Mouse (Mus musculus): ENCODE data around the gene Rnf144b. TPM values are rescaled to one million over a fixed set of nuclear protein-coding genes. Genes with fewer than 3 reads are reported as not detected.

Gene Rnf144b
- polyA plus RNA-seq, 1 experiment from 2014 or later: 1.1 TPM

DNA sequence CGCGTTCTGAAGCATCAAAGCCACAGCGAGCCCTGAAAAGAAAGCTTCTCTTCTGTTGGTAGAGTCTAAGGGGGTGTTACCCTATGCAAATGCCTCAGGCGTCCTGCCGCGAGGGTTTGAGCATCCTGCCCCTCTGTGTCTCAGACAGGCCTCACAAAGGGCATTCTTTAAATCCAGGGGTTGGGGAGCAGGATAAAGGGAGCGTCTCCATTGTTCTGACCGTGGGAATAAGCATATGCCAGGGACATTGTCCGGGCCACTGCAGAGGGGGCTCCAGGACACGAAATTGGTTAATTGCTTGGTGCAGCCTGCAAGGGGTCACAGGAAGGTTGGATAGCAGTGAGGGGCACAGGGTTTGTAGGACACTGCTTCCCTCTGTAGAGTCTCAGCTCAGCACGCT, 151.0 kb downstream of the Rnf144b start:
- ATAC-seq: peak; percentile 42; the same call in 1 of the 2 replicates
- no peaks in the 10 kb centered on the region for H3K27me3 ChIP-seq (replicated peaks; ENCODE audit: control insufficient read depth, insufficient read depth, low read length)
- peak overlapping the region; percentile 42 for H3K4me2 ChIP-seq (ENCODE audit: low read length)
- no peak overlapping the region for H3K27ac ChIP-seq (ENCODE audit: low read depth, low read length)
- no peaks in the 10 kb centered on the region for H3K36me3 ChIP-seq (ENCODE audit: control insufficient read depth, insufficient read depth, low read length)
- WGBS: 4% methylated on average over 11 of the region's 11 CpGs
- no peak overlapping the region for H3K9ac ChIP-seq (ENCODE audit: low read depth, low read length)
- no peak overlapping the region for H3K4me3 ChIP-seq (ENCODE audit: low read length)
- peaks cover 7% of the 10 kb centered on the region for H3K4me1 ChIP-seq (ENCODE audit: control insufficient read depth, insufficient read depth, low read depth, low read length)
- no peaks in the 10 kb centered on the region for H3K9me3 ChIP-seq (ENCODE audit: control insufficient read depth, low read length)

DNA sequence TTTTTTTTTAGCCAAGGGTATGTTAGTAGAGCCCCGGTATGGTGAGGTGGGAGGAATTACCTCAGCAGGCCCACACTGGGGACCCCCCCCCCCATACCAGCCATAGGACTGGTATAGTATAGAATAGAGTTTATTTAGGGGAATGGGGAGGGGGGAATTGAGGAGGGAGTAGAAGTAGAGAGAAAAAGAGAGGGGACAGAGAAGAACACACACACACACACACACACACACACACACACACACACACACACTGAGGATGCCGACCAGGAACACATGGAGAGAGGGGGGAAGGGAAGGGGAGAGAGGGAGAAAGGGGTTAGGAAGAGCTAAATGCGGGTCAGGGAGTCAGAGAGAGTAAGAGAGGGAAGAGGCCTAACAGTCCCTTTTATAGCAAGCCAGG, 151.7 kb downstream of the Rnf144b start:
- Histone ChIP-seq H3K4me1 (ENCODE audit: control insufficient read depth, insufficient read depth, low read depth, low read length) (peaks cover 7% of the 10 kb centered on the region), H3K27ac (ENCODE audit: low read depth, low read length) (no peak overlapping the region), H3K4me2 (ENCODE audit: low read length) (no peak overlapping the region), H3K4me3 (ENCODE audit: low read length) (no peak overlapping the region), H3K9ac (ENCODE audit: low read depth, low read length) (no peak overlapping the region), H3K27me3 (replicated peaks; ENCODE audit: control insufficient read depth, insufficient read depth, low read length) (no peaks in the 10 kb centered on the region), H3K9me3 (ENCODE audit: control insufficient read depth, low read length) (no peaks in the 10 kb centered on the region), H3K36me3 (ENCODE audit: control insufficient read depth, insufficient read depth, low read length) (no peaks in the 10 kb centered on the region)
- no peak for ATAC-seq
- WGBS: 19% methylated on average over 3 of the region's 3 CpGs

DNA sequence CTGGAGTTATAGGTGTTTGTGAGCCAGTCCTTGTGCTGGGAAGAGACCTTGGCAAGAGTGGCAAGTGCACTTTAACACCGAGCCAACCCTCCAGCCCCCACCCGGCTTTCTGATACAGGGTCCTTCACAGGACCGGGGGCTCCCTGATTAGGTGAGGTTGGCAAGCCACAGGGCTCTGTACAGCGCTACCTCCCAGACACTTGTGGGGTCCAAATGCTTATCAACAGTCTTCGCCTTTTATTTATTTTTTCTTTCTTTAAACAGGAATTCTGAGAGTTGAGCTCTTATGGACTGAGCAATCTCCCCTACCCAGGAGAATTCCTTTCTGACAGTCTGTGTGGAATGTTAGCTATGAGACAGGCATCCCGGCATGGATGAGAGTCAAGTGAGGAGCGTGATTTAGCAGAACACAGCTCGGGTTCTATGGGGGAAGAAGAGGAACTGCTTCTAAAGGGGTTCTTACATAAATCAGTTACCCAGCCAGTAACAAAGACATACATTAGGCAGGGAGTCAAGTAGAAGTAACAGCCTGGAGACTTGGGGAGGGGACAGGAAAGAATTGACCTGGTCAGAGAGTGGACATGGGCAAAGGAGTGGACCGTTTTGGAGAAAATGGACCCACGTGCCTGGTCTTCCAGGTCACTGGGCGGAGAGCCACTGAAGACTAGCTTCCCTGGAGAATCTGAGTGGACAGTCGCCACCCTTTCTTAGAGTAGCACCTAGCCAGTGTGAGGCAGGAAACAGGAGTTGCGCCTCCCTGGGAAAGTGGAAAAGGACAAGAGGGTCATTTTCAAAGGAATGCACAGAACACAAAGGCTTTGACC, 154.8 kb downstream of the Rnf144b start:
- no peak overlapping the region for H3K4me3 ChIP-seq (ENCODE audit: low read length)
- no peaks in the 10 kb centered on the region for H3K27me3 ChIP-seq (replicated peaks; ENCODE audit: control insufficient read depth, insufficient read depth, low read length)
- ATAC-seq: no peak
- 22% methylated on average over 13 of the region's 13 CpGs for WGBS
- no peaks in the 10 kb centered on the region for H3K36me3 ChIP-seq (ENCODE audit: control insufficient read depth, insufficient read depth, low read length)
- peaks cover 7% of the 10 kb centered on the region for H3K4me1 ChIP-seq (ENCODE audit: control insufficient read depth, insufficient read depth, low read depth, low read length)
- H3K27ac ChIP-seq (ENCODE audit: low read depth, low read length): no peak overlapping the region
- H3K9ac ChIP-seq (ENCODE audit: low read depth, low read length): no peak overlapping the region
- H3K9me3 ChIP-seq (ENCODE audit: control insufficient read depth, low read length): no peaks in the 10 kb centered on the region
- H3K4me2 ChIP-seq (ENCODE audit: low read length): no peak overlapping the region

DNA sequence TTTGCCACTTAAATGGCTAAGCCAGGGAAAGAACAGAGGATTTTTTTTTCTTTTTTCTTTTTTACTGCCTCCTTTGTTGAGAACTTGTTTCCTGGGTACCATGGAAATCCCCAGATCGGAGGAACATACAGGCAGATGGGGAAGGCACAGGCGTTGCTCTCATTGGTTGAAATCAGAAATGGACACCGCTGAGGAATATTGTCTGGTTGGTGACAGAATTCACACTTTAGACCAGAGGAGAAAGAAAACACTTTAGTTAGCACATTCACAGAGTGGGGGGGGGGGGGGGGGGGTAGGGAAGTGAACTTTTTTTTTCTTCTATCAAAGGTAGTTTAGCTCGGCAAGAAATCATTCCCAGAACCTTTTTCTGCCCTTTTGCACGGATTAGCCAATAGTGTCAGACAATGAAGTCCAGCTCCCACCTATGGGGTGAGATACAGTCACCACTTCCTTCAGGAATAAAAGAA, 155.4 kb downstream of the Rnf144b start:
- H3K27ac ChIP-seq (ENCODE audit: low read depth, low read length): no peak overlapping the region
- H3K4me3 ChIP-seq (ENCODE audit: low read length): no peak overlapping the region
- no peak for ATAC-seq
- H3K4me2 ChIP-seq (ENCODE audit: low read length): no peak overlapping the region
- no peaks in the 10 kb centered on the region for H3K36me3 ChIP-seq (ENCODE audit: control insufficient read depth, insufficient read depth, low read length)
- WGBS: 7% methylated on average over 5 of the region's 5 CpGs
- no peak overlapping the region for H3K9ac ChIP-seq (ENCODE audit: low read depth, low read length)
- no peaks in the 10 kb centered on the region for H3K27me3 ChIP-seq (replicated peaks; ENCODE audit: control insufficient read depth, insufficient read depth, low read length)
- no peaks in the 10 kb centered on the region; the same call in 1 of the 2 replicates for H3K9me3 ChIP-seq (ENCODE audit: control insufficient read depth, low read length)
- H3K4me1 ChIP-seq (ENCODE audit: control insufficient read depth, insufficient read depth, low read depth, low read length): peaks cover 7% of the 10 kb centered on the region

DNA sequence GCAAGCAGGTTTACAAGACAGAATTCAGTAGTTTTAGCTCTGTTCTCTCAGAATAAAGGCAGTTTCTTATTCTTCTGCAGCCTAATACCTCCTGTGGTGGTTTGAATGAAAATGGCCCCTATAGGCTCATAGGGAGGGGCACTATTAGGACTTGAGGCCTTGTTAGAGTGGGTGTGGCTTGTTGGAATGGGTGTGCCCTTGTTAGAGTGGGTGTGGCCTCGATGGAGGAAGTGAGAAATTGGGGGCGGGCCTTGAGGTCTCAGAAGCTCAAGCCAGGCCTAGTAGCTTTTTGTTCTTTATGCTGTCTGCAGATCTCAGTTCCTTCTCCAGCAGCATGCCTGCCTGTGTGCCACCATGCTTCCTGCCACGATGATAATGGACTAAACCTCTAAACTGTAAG, 159.8 kb downstream of the Rnf144b start:
- no peaks in the 10 kb centered on the region for H3K4me1 ChIP-seq (ENCODE audit: control insufficient read depth, insufficient read depth, low read depth, low read length)
- H3K27ac ChIP-seq (ENCODE audit: low read depth, low read length): no peak overlapping the region
- H3K27me3 ChIP-seq (replicated peaks; ENCODE audit: control insufficient read depth, insufficient read depth, low read length): no peaks in the 10 kb centered on the region
- ATAC-seq: no peak
- no peak overlapping the region for H3K4me3 ChIP-seq (ENCODE audit: low read length)
- H3K9me3 ChIP-seq (ENCODE audit: control insufficient read depth, low read length): no peaks in the 10 kb centered on the region; the same call in 1 of the 2 replicates
- H3K4me2 ChIP-seq (ENCODE audit: low read length): no peak overlapping the region
- no peak overlapping the region for H3K9ac ChIP-seq (ENCODE audit: low read depth, low read length)
- WGBS: 70% methylated on average over 3 of the region's 3 CpGs
- no peaks in the 10 kb centered on the region for H3K36me3 ChIP-seq (ENCODE audit: control insufficient read depth, insufficient read depth, low read length)

DNA sequence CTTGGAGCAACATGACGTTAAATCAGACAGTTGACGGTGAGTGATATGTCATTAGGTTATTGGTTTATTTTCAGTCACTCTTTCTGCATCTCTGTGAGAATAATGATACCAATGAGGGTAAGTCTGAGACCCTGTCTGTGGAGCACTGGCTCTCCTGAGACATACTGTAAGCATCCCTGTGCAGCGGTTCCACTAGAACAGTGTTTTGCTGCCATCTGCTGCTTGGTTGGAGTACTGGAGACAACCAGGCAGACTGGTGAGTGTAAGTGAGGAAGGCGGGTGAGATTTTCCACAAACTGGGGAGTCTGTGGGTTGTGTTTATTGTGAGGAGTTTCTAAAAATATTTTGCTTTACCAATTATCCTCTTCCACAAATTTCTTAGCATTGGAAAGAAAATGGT, 166.0 kb downstream of the Rnf144b start:
- ATAC-seq: peak; percentile 96
- no peak overlapping the region for H3K27ac ChIP-seq (ENCODE audit: low read depth, low read length)
- 29% methylated on average over 4 of the region's 4 CpGs for WGBS
- H3K36me3 ChIP-seq (ENCODE audit: control insufficient read depth, insufficient read depth, low read length): no peaks in the 10 kb centered on the region
- H3K4me2 ChIP-seq (ENCODE audit: low read length): no peak overlapping the region
- H3K4me1 ChIP-seq (ENCODE audit: control insufficient read depth, insufficient read depth, low read depth, low read length): no peaks in the 10 kb centered on the region
- no peak overlapping the region for H3K9ac ChIP-seq (ENCODE audit: low read depth, low read length)
- H3K27me3 ChIP-seq (replicated peaks; ENCODE audit: control insufficient read depth, insufficient read depth, low read length): no peaks in the 10 kb centered on the region
- no peaks in the 10 kb centered on the region for H3K9me3 ChIP-seq (ENCODE audit: control insufficient read depth, low read length)
- no peak overlapping the region for H3K4me3 ChIP-seq (ENCODE audit: low read length)

DNA sequence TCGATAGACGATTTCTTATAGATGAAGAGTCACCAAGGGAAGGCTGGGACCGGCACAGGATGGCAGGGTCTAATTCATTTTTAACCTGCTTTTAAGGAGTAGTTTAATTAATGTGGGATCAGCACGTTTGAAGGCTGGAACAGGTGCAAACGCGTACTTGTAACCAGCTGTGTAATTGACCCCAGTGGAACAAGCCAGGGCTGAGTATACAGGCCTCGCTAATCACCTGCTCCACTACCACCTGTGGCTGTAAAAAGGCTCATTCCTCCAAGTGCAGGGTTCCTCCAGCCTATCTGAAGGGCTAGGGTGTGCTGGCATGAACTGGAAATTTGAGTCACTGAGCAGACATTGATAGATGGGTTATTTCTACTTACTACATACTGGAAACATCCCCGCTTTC, 174.0 kb downstream of the Rnf144b start:
- H3K9ac ChIP-seq (ENCODE audit: low read depth, low read length): no peak overlapping the region
- H3K4me1 ChIP-seq (ENCODE audit: control insufficient read depth, insufficient read depth, low read depth, low read length): peaks cover 3% of the 10 kb centered on the region; the same call in 1 of the 2 replicates
- ATAC-seq: peak; percentile 48; the same call in 1 of the 2 replicates
- H3K27me3 ChIP-seq (replicated peaks; ENCODE audit: control insufficient read depth, insufficient read depth, low read length): no peaks in the 10 kb centered on the region
- no peak overlapping the region for H3K4me3 ChIP-seq (ENCODE audit: low read length)
- no peaks in the 10 kb centered on the region for H3K36me3 ChIP-seq (ENCODE audit: control insufficient read depth, insufficient read depth, low read length)
- H3K4me2 ChIP-seq (ENCODE audit: low read length): no peak overlapping the region
- H3K27ac ChIP-seq (ENCODE audit: low read depth, low read length): no peak overlapping the region
- H3K9me3 ChIP-seq (ENCODE audit: control insufficient read depth, low read length): no peaks in the 10 kb centered on the region
- WGBS: 59% methylated on average over 8 of the region's 8 CpGs

Other genes starting within 250 kb of the Rnf144b start
- 8.0 and 8.9 TPM in 2 replicates for gene Kif13a, start 192.8 kb upstream of the Rnf144b start, polyA plus RNA-seq (2015; fragmentation: Nextera tagmentation; extraction: Ambion mirVana)
- gene Nhlrc1, start 107.8 kb upstream of the Rnf144b start, polyA plus RNA-seq (2015; fragmentation: Nextera tagmentation; extraction: Ambion mirVana): 17.8 and 18.2 TPM in 2 replicates
- gene Kdm1b, start 79.2 kb upstream of the Rnf144b start, polyA plus RNA-seq (2015; fragmentation: Nextera tagmentation; extraction: Ambion mirVana): 17.5 and 20.7 TPM in 2 replicates
- 19.6 and 22.7 TPM in 2 replicates for gene Tpmt, start 77.9 kb upstream of the Rnf144b start, polyA plus RNA-seq (2015; fragmentation: Nextera tagmentation; extraction: Ambion mirVana)
- gene Dek, start 16.5 kb upstream of the Rnf144b start, polyA plus RNA-seq (2015; fragmentation: Nextera tagmentation; extraction: Ambion mirVana): 99.1 and 101 TPM in 2 replicates

Measured in hindbrain, embryonic 16.5 days (tissue).